Mouse (Mus musculus): Measurements from ENCODE around the gene Nsa2. TPM values are rescaled to one million over a fixed set of nuclear protein-coding genes. Genes with fewer than 3 reads are reported as not detected.

The Nsa2 gene
- total RNA-seq, 2 experiments from 2014 or later, result 225 to 335 TPM

DNA sequence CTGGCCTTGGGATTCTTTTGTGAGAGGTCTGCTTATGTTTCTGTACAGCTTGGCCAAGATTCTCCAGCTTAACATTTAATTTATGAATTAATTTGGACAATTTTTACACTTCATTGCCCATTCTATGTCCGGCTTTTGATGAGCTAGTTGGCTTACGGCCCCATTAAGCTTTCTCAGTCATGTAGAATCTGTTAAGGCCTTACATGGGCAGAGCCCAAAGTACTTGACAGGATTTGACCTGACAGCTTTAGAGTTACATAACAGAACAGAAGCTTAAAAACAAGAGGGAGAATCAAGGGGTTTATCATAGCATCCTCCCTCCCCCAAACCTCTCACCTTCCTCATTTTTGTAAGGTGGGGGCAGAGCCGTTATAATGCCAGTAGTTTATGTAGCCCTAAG lies 49.6 kb downstream of the Nsa2 start:
- no peak for ATAC-seq (ENCODE audit: poor library complexity, severe bottlenecking)

GRCm38 (mm10) chr13:97087421-97087820 lies 50.3 kb downstream of the Nsa2 start:
- no peak for ATAC-seq (ENCODE audit: poor library complexity, severe bottlenecking)

- no peak for ATAC-seq (ENCODE audit: poor library complexity, severe bottlenecking)
Measured at GRCm38 (mm10) chr13:97086316-97086715, 51.4 kb downstream of the Nsa2 start.

DNA sequence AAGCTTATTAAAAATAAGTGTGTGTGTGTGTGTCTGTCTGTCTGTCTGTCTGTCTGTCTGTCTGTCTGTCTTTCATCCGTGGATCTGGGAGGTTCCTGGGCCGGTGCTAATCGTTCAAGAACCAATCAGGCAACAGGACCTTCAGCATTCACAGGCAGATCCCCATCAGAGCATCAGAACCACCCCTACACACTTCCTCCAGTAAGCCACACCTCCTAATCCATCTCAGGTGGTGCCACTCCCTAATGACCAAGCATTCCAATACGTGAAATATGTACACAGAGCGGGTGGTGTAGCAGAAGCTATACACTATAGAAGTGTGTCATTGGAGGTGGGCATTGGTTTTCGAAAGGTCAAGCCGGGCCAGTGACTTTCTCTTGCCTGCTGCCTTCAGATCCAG lies 55.3 kb downstream of the Nsa2 start:
- ATAC-seq (ENCODE audit: poor library complexity, severe bottlenecking), result no peak

GRCm38 (mm10) chr13:97080615-97081014 lies 57.1 kb downstream of the Nsa2 start:
- no peak for ATAC-seq (ENCODE audit: poor library complexity, severe bottlenecking)

DNA sequence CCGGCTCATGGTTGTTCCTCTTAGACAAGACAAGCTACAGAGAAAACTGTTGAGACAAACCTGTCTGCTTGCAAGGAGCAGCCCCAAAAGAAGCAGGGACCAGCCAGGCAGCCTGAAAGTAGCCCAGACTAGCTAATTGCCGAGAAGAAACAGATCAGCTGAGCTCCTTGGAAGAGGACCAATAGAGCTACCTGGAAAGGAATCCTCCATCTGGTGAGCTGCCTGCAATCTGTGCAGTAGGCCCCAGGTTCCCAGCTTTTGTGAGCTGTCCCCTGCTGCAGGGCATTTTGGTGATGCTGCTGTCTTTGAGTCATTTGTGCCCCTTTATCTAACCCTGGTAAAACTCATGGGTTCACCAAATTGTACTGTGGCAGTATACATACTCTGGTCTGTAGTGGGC lies 57.5 kb downstream of the Nsa2 start:
- ATAC-seq (ENCODE audit: poor library complexity, severe bottlenecking), result no peak

Other genes with a start within 250 kb of the Nsa2 start
- gene Gcnt4, start 213.2 kb downstream of the Nsa2 start, total RNA-seq (2015), result 0.09 and 0.11 TPM in 2 replicates
- gene Gcnt4, start 213.2 kb downstream of the Nsa2 start, total RNA-seq (2017), result 0.11 TPM in 1 of 2 replicates, not detected in the other
- not detected in 2 replicates for gene 1700029F12Rik, start 103.6 kb downstream of the Nsa2 start, total RNA-seq (2015)
- not detected in 2 replicates for gene 1700029F12Rik, start 103.6 kb downstream of the Nsa2 start, total RNA-seq (2017)
- gene Fam169a, start 70.7 kb downstream of the Nsa2 start, total RNA-seq (2015), result 0.05 TPM in 1 of 2 replicates, not detected in the other
- 0.20 and 0.29 TPM in 2 replicates for gene Fam169a, start 70.7 kb downstream of the Nsa2 start, total RNA-seq (2017)
- 37.0 and 37.2 TPM in 2 replicates for gene Gm6169, start 38.7 kb downstream of the Nsa2 start, total RNA-seq (2015)
- gene Gm6169, start 38.7 kb downstream of the Nsa2 start, total RNA-seq (2017), result 7.2 and 8.5 TPM in 2 replicates
- 11.4 and 14.5 TPM in 2 replicates for gene Gfm2, start within 50 bp of the Nsa2 start, total RNA-seq (2015)
- 20.7 and 29.1 TPM in 2 replicates for gene Gfm2, start within 50 bp of the Nsa2 start, total RNA-seq (2017)
- 160 and 202 TPM in 2 replicates for gene Hexb, start 60.4 kb upstream of the Nsa2 start, total RNA-seq (2015)
- 125 and 139 TPM in 2 replicates for gene Hexb, start 60.4 kb upstream of the Nsa2 start, total RNA-seq (2017)
- gene Enc1, start 103.2 kb upstream of the Nsa2 start, total RNA-seq (2015), result 2.0 and 3.0 TPM in 2 replicates
- 2.3 and 3.5 TPM in 2 replicates for gene Enc1, start 103.2 kb upstream of the Nsa2 start, total RNA-seq (2017)